Mouse (Mus musculus) spleen, adult 12 weeks (tissue): Measurements from ENCODE around the gene Nt5c1a.
A peak's percentile ranks its signal among the peaks of the same experiment; 100 is the strongest.

Experiments
- DNase-seq: peaks from one replicate; pipeline ENCODE4 v3.0.0; 2022; ENCODE audit warnings: low spot score

Nt5c1a gene

DNA sequence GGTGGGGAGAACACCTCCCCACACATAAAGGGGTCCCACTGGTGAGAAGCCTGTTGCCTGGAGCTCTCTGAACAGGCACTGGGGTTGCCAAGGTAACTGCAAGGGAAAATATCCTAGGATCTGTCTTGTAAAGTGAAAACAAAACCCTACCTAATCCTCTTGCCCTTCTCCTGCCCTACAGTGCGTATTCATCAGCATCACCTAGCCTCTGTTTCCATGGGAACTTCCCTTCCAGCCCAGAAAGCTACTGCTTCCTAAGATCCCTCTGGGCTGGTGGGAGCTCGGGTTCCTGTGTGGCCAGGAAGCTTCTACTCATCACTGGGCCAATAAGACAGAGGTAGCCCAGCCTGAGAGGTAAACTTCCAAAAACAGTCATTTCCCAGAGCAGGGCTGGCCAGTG is 11.0 kb downstream of the Nt5c1a start:
- DNase-seq: no peak

DNA sequence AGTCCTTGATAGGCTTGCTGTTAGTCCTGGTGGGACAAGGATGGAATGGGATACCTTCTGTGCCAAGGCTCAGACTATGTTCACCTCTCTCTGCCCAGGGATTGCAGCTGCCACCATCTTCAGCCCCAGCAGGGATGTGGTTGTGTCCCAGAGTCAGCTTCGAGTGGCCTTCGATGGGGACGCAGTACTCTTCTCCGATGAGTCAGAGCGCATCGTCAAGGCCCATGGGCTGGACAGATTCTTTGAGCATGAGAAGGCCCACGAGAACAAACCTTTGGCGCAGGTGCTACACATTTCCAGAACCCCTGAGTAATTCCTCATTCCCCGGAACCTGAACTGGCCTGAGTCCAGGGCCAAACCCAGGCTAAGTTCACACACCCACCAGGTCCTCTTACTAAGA is 12.7 kb downstream of the Nt5c1a start:
- no peak for DNase-seq

DNA sequence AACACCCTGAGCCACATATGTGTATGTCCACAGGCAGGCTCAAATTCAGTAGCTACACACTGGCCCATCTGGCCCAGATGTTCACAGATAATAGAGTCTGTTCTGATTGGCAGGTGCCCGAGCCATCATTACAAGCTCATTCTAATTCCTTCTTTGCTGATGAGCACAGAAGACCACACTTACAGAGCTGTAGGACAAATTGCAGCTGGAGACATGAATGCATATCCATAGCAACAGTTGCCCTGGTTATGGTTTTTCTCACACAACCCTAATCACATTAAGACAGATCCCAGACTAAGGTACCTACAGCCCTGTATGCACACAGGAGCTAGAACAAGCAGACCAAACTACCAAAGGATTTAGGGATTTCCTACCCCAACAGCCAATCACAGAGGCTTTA is 14.1 kb downstream of the Nt5c1a start:
- no peak for DNase-seq

DNA sequence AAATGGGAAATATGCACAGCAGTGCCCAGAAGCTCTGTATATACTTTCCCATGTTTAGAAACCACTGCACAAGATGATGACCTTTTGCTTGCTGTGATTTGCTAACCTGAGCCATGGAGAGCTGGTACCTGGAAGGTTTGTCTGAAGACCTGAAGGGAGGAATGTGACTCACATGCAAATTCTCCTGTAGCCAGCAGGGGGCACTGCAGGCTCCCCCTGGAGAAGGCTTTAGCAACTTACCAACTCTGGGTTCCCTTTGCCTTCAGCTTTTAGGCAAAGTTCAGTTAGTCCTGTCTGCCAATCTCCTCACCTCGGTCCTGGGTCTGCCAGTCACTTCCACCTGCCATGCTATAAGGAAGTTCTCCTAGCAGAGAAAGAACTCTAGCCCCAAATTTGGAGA is 15.5 kb downstream of the Nt5c1a start:
- no peak for DNase-seq

DNA sequence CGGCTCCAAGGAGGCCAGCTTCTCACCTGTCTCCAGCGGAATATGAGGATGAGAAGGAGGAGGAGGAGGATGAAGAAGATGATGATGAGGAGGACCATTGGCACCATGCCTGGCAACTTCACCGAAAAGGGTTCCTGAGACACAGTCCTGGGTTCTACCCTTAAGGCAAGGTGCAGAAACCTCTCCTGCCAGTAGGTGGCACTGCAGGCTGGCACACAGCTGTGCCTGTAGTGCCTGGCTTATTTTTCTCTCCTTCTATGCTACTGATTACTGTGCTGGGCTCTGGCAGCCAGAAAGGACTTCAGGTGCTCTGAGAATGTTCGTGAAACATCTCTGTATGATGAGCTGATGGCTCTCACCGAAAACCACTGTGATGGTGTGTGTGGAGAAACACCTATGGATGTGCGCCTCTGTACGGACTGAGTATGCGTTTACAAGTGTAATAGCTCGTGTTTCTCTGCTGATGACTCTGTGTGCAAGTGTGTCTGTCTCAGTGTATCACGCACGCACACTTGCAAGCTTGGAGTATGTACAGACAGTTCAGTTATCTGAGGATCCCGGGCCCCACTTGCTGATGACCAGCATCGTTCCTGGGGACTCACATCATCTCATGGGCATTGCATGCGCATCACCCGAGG is 18.5 kb downstream of the Nt5c1a start:
- DNase-seq: peak; percentile 31

DNA sequence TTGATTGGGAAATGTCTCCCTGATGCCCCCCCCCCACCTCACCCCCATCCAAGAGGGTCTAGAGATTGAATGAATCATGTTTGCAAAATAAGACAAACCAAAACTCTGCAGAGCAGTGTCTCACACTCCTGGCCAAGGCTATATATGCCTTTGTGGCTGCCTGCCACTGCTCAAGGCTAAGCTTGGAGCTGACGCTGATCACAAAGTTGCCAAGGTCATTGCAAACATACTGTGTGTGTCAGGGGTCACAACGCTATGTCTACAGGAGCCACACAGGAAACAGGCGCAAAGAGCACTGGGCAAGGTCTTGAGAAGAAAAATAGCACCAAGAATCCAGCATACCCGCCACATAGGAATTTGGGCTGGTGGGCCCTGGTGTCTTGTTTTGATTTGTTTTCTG is 19.3 kb downstream of the Nt5c1a start:
- DNase-seq: no peak

DNA sequence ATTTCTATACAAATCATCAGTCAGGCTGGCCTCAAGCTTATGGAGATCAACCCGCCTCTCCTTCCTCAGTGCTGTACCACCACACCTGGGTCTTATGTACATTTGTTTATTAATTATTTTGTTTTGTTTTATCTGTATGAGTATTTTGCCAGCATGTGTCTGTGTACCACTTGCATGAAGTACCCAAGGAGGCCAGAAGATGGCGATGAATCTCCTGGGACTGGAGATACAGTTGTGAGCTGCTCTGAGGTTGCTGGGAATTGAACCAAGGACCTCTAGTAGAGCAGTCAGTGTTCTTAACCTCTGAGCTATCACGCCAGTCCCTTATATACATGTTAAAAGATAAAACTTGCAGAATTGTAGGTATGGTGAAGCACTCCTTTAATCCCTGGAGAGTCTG is 22.0 kb downstream of the Nt5c1a start:
- no peak for DNase-seq

DNA sequence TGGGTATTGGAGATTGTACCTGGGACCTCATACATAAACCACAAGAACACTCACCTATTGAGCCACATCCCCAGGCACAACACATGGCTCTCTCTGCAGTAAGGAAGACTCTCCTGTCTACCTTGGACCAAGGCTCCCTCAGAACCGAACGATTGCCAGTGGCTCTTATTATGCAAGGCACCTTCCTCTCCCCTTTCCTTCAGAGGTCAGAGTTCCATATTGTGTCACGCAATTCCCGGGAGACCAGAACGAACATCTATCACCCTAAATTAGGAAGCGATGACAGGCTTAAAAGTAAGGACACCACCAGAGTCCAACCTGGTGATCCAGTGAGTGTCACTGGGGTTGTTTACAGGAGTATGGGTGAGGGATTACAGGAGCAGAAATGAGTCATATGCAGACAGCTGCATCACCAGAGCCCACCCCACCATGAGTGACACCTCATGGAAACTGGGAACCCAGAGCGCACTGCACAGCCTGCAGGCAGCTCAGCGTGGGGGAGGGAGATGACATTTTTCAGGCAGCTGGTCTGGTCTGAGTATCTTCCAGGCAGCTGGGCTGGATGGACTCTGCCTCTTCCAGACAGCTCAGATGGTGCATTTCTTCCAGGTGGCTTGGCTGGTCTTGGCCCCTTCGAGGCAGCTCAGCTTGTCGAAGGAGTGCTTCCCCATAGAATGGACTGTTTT is 24.6 kb downstream of the Nt5c1a start:
- no peak for DNase-seq

DNA sequence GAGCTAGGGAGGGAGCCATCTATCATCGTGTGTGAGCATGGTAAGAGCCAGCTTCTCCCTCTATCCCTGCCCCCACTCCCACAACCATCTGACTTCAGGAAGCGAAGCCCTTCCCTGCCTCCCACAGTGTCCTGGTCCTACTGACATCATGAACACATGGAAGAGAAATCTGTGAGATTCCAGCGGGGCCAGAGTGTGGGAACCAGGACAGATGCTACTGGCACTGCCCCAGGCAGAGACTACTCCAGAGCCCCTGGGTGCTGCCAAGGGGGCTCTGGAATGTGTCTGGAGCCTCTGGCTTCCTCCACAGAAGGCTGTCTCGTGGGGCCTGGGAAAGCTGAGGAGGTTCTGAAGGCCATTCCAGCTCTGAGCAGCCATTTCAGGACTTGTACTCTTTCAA is 26.4 kb downstream of the Nt5c1a start:
- DNase-seq: no peak

DNA sequence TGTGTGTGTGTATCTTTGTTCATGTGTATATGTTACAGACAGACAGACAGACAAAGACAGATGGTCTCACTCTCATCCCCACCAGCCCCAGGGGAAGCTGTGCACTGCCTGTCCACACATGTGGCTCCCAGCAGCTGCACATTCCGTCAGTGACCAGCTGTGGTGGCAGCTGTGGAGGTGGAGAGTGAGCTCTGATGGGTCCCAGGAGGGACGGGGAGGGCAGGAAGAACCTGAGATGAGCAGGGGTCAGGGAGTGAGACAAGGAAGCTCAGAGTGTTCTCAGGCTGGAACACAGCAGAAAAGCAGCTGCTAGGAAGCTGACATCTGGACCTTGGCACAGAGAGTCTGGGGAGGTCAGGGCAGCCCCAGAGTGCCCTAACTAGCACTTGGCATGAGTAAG is 27.0 kb downstream of the Nt5c1a start:
- DNase-seq: no peak

DNA sequence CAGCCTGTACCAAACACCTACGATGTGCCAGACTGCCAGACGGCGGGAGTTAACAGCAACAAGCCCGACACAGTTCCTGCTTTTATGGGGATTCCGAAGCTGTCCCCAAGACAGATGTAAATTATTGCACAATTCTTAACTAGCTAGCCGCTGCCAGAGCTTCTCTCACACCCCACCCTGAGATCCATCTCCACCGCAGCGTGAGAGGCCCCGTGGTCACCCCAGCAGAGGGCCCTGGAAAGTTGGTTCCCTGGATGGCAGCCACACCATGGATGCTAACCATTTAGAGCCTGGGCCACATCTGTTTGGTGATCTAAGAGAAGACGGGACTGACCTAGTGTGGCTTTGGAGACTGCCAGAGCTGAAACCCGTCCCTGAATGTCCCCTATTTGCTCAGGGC is 27.9 kb downstream of the Nt5c1a start:
- DNase-seq: no peak

DNA sequence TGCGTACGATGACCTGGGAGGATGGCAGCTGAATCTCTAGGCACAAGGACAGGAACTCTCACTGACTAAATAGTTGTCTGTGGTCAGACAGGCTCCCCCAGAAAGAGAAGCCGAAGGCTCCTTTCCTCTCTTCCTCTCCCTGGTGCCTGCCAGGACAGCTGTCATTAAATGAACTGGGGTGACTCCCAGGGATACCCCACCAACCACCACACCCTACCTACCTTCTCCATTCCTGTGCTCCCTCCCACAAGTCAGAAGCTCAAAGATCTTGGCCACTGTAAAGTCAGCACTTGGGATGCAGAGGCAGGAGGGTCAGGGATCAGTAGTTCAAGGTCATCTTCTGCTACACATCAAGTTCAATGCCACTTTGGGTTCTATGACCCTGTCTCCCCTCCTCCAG is 31.5 kb downstream of the Nt5c1a start:
- no peak for DNase-seq

DNA sequence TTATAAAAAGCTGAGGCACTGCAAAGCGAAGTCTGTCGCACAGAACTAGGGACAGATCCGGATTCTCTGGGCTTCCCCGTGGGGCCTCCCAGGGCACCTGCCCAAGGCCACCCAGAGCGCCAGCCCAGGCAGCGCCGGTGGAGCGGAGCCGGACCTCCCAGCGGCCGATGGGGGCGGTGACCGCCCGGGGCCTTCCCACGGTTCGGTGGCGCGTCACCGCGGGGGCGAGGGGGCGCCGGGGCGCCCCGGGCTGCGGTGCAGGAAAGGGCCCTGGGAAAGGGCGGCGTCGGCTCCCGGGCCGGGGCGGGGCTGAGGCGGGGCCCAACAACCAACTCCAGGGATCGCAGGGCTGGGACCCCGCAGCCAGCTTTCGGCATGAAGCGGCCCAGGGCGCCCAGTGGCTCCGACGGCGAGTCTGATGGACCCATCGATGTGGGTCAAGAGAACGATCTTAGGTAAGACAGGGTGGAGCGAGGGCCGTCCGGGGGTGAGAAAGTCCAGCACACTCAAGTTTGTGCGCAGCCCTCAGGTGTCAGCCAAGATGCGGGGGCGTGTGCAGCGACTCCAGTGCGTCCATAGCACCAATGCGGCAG is 32.3 kb downstream of the Nt5c1a start, which contains the start of gene Heyl:
Heyl (plus strand) TSS at position 65 of the 593 bp plus-strand sequence.
- no peak for DNase-seq

DNA sequence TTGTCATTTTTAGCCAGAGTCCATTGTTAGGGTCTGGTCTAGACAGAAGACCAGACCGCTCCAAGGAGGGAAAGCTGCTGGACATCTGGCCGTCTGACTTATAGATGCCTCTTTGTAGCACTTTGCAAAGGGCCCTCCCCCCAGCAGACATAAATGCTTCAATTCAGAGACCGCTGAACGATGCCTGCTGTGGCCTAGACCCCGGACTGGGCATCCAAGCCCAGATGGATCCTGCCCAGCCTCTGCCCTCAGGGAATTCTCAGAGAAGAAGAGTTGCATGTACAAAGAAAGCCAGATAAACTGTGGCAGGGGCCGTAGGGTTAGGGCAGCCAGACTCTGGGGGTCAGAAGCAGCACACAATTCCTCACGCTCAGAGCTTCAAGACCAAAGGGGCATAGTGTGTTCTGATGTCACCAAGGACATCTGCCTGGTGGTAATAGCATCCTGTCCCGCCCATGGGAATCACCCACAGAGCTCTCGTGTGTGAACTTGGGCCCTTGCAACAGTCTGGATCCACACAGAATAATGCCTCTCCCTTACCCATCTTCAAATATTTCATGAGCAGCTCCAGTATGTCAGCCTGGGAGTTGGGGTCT is 34.6 kb downstream of the Nt5c1a start:
- no peak for DNase-seq

DNA sequence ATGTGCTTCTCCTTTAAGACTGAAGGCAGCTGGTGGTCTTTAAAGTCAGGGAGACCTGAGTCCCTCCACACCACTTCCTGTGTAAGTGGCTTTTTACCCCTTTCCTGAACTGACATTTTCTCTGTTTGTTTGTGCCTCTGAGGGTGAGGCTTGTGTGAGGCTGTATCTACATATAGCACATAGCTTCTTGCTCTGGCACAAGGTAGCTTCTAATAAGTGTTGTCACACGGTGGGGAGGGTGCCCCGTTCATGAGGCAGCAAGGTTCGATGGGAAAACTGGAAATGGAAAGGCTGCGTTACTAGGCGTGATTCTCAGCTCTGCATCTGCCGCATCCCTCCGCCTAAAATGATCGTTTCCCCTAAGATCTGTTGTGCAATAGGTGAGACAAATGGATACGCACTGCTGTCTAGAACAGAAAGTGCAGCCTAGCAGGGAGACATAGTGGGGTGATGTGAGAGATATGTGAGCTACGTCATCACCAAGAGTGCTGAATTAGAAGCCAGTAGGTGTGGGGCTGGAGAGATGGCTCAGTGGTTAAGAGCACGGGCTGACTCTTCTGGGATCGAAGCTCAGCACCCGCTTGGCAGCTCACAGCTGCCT is 35.2 kb downstream of the Nt5c1a start:
- no peak for DNase-seq

DNA sequence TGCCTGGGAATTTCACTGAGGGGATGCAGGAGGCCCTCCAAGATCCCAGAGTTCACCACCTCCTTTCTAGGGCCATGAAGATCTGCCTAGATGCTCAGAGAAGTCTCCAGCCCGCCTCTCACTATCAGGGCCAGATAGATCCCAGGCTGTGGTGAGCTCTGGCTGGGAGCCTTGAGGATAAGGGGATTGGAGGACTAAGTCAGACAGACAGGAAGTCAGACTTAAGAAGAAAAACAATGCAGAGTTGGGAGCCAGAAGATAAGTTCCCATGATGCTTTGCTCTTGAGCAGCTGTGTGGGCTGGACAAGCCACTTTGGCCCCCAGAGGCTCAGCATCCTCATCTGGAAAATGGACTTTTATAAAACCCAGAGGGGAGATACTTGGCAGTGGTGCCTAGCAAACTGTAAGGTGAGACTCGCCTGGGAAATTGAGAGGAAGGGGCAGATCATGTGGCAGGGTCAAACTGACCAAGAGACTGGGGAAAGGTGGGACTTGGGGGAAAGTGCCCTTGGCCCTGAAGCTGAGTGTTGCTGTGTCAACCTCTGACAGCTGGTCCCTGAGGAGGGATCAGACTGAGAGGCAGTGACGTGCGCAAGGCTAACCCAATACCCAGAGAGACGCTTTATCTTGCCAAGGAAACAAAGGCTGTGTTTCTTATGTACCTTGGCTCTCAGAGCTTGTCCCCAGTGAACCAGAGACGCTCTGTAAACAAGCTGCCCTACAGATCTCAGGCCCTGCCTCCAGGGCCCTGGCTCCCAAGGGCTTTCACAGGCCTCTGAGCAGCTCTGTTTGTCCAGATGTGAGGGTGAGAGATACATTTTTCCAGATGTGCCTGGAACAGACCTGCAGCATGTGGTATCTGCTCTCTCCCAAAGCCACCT is 36.3 kb downstream of the Nt5c1a start:
- no peak for DNase-seq

DNA sequence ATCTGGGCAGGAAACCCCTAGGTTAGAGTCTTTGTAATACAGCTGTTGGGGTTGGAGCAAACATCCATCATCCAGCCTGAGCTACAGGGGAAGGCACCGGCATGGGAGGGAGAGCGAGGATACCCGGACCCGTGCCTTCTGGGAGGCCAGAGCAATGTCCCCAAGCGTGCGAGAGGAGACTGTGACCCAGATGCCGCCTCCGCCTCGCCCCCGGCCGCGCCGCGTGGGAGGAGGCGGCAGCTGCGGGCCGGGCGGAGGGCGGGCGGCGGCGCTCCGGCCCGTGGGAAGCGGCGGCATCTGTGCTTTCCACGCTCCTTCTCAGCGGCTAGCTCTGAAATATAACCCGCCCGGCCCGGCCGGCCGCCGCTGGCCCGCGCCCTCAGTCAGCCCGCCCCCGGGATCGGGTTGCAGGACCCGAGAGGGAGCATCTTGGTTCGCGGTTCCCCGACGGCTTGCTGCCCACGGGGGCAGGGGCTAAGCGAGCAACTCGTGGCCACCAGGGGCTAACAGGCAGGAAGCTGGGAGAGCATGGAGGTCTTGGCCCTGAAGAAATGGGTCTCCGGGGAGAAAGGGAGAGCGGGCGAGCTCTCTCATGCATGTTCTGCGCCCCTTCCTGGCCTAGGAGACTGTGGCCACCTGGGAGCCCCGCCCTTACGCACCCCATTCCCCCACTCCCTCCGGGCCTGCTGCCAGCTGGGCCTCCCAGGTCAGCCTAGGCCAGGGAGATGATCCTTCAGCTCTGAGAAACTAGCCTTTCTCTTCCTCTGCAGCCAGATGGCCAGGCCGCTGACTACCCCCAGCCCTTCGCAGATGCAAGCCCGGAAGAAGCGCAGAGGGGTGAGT is 38.3 kb downstream of the Nt5c1a start:
- DNase-seq: no peak

DNA sequence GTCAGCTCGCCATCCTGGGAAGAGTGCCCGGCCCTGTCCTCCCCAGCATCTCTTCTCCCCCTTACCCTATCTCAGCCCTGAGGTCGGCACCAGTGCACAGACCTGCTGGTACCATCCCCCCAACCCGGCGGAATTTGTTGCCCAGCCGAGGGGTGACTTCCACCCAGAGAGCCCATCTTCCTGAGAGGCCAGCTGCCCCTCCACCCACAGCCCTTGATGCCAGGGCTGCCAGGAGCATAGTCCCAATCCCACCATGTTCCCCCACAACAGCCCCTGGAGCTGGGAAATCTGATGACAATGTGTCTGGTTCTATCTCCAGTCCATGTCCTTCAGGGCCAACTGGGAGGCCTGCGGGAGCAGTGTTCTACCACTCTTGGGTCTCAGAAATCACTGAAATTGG is 44.9 kb downstream of the Nt5c1a start:
- no peak for DNase-seq

DNA sequence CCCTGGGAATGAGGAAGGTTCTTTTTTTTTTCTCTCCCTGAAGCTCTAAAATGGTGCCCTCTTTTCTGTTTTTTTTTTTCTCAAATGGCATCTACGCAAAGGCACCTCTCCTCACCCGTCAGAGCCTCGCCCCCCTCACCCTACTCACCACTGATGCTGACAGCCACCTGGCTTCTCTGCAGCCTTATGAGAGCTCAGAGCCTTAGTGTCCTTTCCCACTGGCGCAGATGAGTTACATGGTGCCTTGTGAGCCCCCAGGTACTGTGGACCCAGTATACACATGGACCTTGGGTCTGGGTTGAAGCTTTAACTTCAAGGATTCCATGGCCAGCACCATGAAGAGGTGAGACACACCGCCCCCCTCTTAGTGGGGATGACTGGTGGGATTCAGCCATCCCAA is 45.3 kb downstream of the Nt5c1a start:
- no peak for DNase-seq

DNA sequence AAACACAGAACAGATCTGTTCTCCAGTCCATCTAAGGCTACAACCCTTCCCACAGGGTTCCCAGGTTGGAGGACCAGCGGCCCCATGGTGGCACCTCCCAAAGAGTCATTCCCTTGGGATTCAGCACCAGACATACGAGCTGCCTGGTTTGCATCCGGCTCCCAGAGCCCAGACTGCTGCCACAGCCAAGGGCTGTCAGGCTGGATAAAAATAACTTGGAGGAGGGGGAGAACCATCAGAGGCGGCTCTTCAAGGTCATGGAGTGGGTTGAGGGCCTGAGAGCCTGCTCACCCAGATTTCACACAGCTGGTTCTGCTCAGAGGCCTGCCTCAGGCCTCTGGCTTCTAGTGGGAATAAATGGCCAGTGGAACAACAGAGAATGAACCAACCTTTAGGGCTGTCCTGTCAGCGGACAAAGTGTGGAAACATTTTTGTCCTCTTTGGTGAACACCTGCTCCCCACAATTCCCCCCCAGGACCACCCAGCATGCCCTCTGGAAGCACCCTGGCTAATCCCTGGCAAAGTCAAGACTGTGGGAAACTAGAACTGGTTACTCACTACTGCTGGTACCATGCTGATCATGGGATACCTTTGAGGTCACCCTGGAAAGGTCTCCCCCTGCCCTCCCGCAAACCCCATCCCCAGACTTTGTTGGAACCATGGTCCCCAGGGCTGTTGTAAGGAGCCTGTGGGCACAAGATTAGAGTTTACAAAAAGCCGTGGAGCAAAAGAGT is 46.0 kb downstream of the Nt5c1a start:
- DNase-seq: no peak
